Mouse (Mus musculus): ENCODE results near the gene Rasa4. TPM values are rescaled to one million over a fixed set of nuclear protein-coding genes. Genes with fewer than 3 reads are reported as not detected.

Rasa4 gene
- polyA plus RNA-seq, 1 experiment, result 9.1 TPM

DNA sequence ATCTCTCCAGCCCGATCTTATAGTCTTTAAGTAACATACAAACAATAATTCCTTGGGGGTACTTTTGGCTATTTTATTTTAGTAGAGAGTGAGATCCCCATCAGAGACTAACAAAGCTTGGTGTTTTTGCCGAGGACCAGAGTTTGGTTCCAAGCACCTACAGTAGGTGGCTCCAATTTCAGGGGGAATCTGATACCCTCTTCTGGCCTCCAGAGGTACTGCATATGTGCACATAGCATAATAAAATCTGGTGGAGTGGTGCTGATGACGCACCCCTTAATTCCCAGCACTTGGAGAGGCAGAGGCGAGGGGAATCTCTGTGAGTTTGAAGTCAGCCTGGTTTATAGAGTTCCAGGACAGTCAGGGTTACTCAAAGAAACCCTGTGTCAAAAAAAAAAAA lies 1.4 kb upstream of the Rasa4 start:
- Histone ChIP-seq H3K27ac (ENCODE audit: insufficient read depth, low read depth, low read length) (no peak overlapping the region), H3K36me3 (ENCODE audit: control insufficient read depth, insufficient read depth, low read length) (no peaks in the 10 kb centered on the region), H3K27me3 (replicated peaks; ENCODE audit: control insufficient read depth, insufficient read depth, low read length) (no peaks in the 10 kb centered on the region), H3K4me3 (ENCODE audit: insufficient read depth, low read depth, low read length) (no peak overlapping the region), H3K4me1 (ENCODE audit: control insufficient read depth, insufficient read depth, low read length) (peaks cover 3% of the 10 kb centered on the region; the same call in 1 of the 2 replicates)
- TF ChIP-seq CTCF (conservative IDR thresholded peaks at IDR 0.05; ENCODE audit: insufficient read depth, insufficient read length, low read depth, low read length) (0 out of 2 replicates have a peak, but pooled peaks have one; percentile 6), POLR2A (IDR thresholded peaks at IDR 0.05; ENCODE audit: low read depth, low read length) (no peak)
- DNase-seq, result no peak
- 85% methylated on average over 4 of the region's 4 CpGs for WGBS

- peak overlapping the region; percentile 67 for H3K4me3 ChIP-seq (ENCODE audit: insufficient read depth, low read depth, low read length)
- 3% methylated on average over 23 of the region's 23 CpGs for WGBS
- peak; percentile 23 for DNase-seq
- H3K4me1 ChIP-seq (ENCODE audit: control insufficient read depth, insufficient read depth, low read length), result no peaks in the 10 kb centered on the region
- no peaks in the 10 kb centered on the region for H3K27me3 ChIP-seq (replicated peaks; ENCODE audit: control insufficient read depth, insufficient read depth, low read length)
- TF ChIP-seq CTCF (conservative IDR thresholded peaks at IDR 0.05; ENCODE audit: insufficient read depth, insufficient read length, low read depth, low read length) (no peak), POLR2A (IDR thresholded peaks at IDR 0.05; ENCODE audit: low read depth, low read length) (no peak)
- H3K27ac ChIP-seq (ENCODE audit: insufficient read depth, low read depth, low read length), result no peak overlapping the region
- no peaks in the 10 kb centered on the region for H3K36me3 ChIP-seq (ENCODE audit: control insufficient read depth, insufficient read depth, low read length)
Observed at GRCm38 (mm10) chr5:136084144-136084881, 597 bp downstream of the Rasa4 start.

DNA sequence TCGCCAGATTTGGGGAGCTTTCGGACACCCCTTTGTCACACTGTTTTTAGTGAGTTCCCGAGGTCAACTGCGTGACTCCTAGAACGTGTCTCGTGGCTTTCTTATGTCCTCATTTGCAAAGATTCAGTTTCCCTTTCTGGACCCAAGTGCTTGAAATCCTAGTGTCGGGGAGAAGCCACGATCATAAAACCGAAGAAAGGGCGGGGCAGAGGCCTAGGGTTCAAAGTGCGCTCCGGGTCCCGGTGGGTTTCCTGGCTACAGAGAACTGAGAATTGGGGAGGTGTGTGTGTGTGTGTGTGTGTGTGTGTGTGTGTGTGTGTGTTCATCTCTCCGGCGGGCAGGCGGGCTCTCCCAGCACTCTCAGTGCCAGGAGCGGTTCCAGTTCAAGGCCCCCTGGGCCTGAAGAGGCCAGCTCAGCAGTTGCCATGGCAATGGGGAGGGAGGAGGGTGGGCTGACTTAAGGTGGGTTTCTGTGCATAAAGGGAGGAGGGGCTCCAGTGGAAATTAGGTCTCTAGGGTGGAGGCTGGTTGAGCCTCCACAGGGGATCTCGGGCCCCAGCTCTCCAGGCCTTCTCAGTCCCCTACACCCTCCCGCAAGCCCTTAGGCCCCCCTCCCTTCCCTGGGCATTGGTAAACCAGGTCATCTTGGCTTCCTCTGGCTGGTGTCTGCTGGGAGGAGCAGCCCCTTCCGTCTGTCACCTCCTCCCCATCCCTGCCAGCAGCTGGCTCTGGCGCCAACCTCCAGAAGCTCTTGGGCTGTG lies 1.4 kb downstream of the Rasa4 start:
- 24% methylated on average over 21 of the region's 21 CpGs for WGBS
- peak; percentile 26 for DNase-seq
- Histone ChIP-seq H3K27me3 (replicated peaks; ENCODE audit: control insufficient read depth, insufficient read depth, low read length) (no peaks in the 10 kb centered on the region), H3K36me3 (ENCODE audit: control insufficient read depth, insufficient read depth, low read length) (no peaks in the 10 kb centered on the region), H3K27ac (ENCODE audit: insufficient read depth, low read depth, low read length) (no peak overlapping the region; the same call in 1 of the 2 replicates), H3K4me3 (ENCODE audit: insufficient read depth, low read depth, low read length) (peak overlapping the region; percentile 67), H3K4me1 (ENCODE audit: control insufficient read depth, insufficient read depth, low read length) (no peaks in the 10 kb centered on the region)
- TF ChIP-seq POLR2A (IDR thresholded peaks at IDR 0.05; ENCODE audit: low read depth, low read length) (no peak), CTCF (conservative IDR thresholded peaks at IDR 0.05; ENCODE audit: insufficient read depth, insufficient read length, low read depth, low read length) (no peak)

DNA sequence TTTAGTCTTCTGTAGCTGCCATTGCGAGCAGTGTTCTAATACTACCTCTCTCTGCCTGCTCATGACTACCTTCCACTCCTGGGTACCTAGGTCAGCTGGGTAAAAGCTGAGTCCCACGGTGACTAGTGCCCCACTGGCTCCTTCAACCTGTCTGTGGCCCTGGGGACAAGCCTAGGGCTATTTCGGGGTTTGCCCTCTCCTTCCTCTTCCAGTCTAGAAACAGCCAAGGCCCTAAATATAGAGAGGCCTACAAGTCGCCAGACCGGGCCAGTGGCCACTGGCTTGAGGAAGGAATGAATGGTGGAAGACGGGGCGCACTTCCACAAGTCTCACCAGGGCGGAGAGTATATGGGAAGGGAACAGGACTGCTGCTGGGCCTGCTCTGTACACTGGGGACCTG lies 2.6 kb downstream of the Rasa4 start:
- no peak for TF ChIP-seq POLR2A (IDR thresholded peaks at IDR 0.05; ENCODE audit: low read depth, low read length)
- no peak for TF ChIP-seq CTCF (conservative IDR thresholded peaks at IDR 0.05; ENCODE audit: insufficient read depth, insufficient read length, low read depth, low read length)
- H3K27me3 ChIP-seq (replicated peaks; ENCODE audit: control insufficient read depth, insufficient read depth, low read length), result no peaks in the 10 kb centered on the region
- H3K4me1 ChIP-seq (ENCODE audit: control insufficient read depth, insufficient read depth, low read length), result no peaks in the 10 kb centered on the region
- DNase-seq, result no peak
- 92% methylated on average over 8 of the region's 8 CpGs for WGBS
- no peak overlapping the region for H3K27ac ChIP-seq (ENCODE audit: insufficient read depth, low read depth, low read length)
- H3K4me3 ChIP-seq (ENCODE audit: insufficient read depth, low read depth, low read length), result no peak overlapping the region
- H3K36me3 ChIP-seq (ENCODE audit: control insufficient read depth, insufficient read depth, low read length), result no peaks in the 10 kb centered on the region

GRCm38 (mm10) chr5:136088821-136089575 lies 5.3 kb downstream of the Rasa4 start:
- no peak overlapping the region for H3K27ac ChIP-seq (ENCODE audit: insufficient read depth, low read depth, low read length)
- 38% methylated on average over 14 of the region's 14 CpGs for WGBS
- no peaks in the 10 kb centered on the region for H3K4me1 ChIP-seq (ENCODE audit: control insufficient read depth, insufficient read depth, low read length)
- no peaks in the 10 kb centered on the region for H3K27me3 ChIP-seq (replicated peaks; ENCODE audit: control insufficient read depth, insufficient read depth, low read length)
- H3K4me3 ChIP-seq (ENCODE audit: insufficient read depth, low read depth, low read length), result no peak overlapping the region
- DNase-seq, result peak; percentile 21
- no peaks in the 10 kb centered on the region for H3K36me3 ChIP-seq (ENCODE audit: control insufficient read depth, insufficient read depth, low read length)
- peak; percentile 32; the same call in 1 of the 2 replicates for TF ChIP-seq CTCF (conservative IDR thresholded peaks at IDR 0.05; ENCODE audit: insufficient read depth, insufficient read length, low read depth, low read length)
- no peak for TF ChIP-seq POLR2A (IDR thresholded peaks at IDR 0.05; ENCODE audit: low read depth, low read length)

DNA sequence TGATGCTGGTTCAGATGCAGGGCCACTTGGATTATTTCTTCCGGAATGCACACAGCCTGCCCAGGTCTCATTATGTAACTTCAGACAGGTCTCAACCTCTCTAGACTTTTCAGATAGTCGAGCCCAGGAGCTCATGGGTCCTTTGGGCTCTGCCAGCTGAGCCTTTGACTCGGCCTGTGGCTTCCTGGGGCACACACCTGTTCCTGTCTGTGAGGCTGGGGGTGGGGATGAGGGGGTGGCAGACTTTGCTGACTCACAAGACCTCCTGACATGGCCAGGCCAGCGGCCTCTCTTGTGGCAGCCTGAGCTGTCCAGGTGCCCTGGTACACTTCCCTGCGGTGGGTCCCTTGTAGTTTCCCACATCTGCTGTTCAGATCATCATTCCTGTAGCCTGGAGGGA lies 8.2 kb downstream of the Rasa4 start:
- H3K36me3 ChIP-seq (ENCODE audit: control insufficient read depth, insufficient read depth, low read length), result no peaks in the 10 kb centered on the region
- H3K27ac ChIP-seq (ENCODE audit: insufficient read depth, low read depth, low read length), result no peak overlapping the region
- WGBS, result 62% methylated on average over 5 of the region's 5 CpGs
- TF ChIP-seq POLR2A (IDR thresholded peaks at IDR 0.05; ENCODE audit: low read depth, low read length), result no peak
- TF ChIP-seq CTCF (conservative IDR thresholded peaks at IDR 0.05; ENCODE audit: insufficient read depth, insufficient read length, low read depth, low read length), result no peak
- no peaks in the 10 kb centered on the region for H3K27me3 ChIP-seq (replicated peaks; ENCODE audit: control insufficient read depth, insufficient read depth, low read length)
- no peak overlapping the region for H3K4me3 ChIP-seq (ENCODE audit: insufficient read depth, low read depth, low read length)
- H3K4me1 ChIP-seq (ENCODE audit: control insufficient read depth, insufficient read depth, low read length), result no peaks in the 10 kb centered on the region
- DNase-seq, result no peak
